Mouse (Mus musculus) E14TG2a.4 (cell line): ENCODE results near the gene Ppm1b.

Experiments
- CTCF ChIP-seq: conservative IDR thresholded peaks from 2 replicates; pipeline ENCODE4 v1.5.1; 2014; ENCODE audit warnings: low read length
- NANOG ChIP-seq: IDR thresholded peaks from 2 replicates; pipeline ENCODE4 v1.6.1; 2014; ENCODE audit warnings: borderline replicate concordance, low read length, mixed read lengths
- POU5F1 ChIP-seq: IDR thresholded peaks from 2 replicates; pipeline ENCODE4 v1.6.1; 2014; ENCODE audit warnings: low read length, borderline replicate concordance

GRCm38 (mm10) chr17:84958986-84959664 lies 2.6 kb downstream of the Ppm1b start:
- TF ChIP-seq CTCF: no peak
- TF ChIP-seq POU5F1: no peak
- no peak for TF ChIP-seq NANOG
